Mouse (Mus musculus) stomach, postnatal 0 days (tissue): ENCODE results near the gene 4933415F23Rik.
"Not testable (repeated sequence)": the region's sequence is repeated elsewhere in the genome, so short reads cannot be mapped to it uniquely, and the experiment has no call there.

Experiments
- CTCF ChIP-seq: IDR thresholded peaks from 2 replicates; pipeline ENCODE4 v1.5.1; 2016; ENCODE audit warnings: antibody characterized with exemption, low read depth, mild to moderate bottlenecking, moderate library complexity
- EP300 ChIP-seq: optimal IDR thresholded peaks from 2 replicates; pipeline ENCODE3; 2016; ENCODE audit warnings: antibody characterized with exemption

DNA sequence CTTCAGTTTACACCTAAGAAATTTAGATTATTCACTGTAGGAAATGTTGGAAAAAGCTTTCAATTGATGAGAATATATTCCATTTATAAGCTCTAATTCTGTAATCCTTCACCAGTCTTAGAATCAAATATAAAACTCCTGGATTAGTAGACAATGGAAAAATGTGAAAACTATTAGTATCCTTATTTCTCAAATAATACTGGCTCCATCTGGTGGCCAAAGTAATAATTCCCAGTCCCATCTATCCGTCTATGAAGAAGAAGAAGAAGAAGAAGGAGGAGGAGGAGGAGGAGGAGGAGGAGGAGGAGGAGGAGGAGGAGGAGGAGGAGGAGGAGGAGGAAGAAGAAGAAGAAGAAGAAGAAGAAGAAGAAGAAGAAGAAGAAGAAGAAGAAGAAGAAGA lies 38.5 kb upstream of the 4933415F23Rik start:
- peak; percentile 65 for TF ChIP-seq CTCF
- TF ChIP-seq EP300, result not testable (repeated sequence)
